Mouse (Mus musculus) ES-Bruce4 (cell line): Measurements from ENCODE around the gene Gm21969.

Source experiments
- CTCF ChIP-seq: IDR thresholded peaks from one replicate; pipeline ENCODE4 v1.8.1; 2011; ENCODE audit warnings: low read depth, low read length
- EP300 ChIP-seq: IDR thresholded peaks from 2 replicates; pipeline ENCODE4 v1.6.1; 2011; ENCODE audit warnings: low read depth, low read length; ENCODE audit not compliant: insufficient read depth

- TF ChIP-seq CTCF (no peak), EP300 (no peak)
Observed at GRCm38 (mm10) chr4:139568361-139568760, 34.6 kb upstream of the Gm21969 start.
